Mouse (Mus musculus) Patski (cell line): ENCODE data around the gene Psg25. TPM values are rescaled to one million over a fixed set of nuclear protein-coding genes. Genes with fewer than 3 reads are reported as not detected.
"Not testable (repeated sequence)": the region's sequence is repeated elsewhere in the genome, so short reads cannot be mapped to it uniquely, and the experiment has no call there.

ENCODE experiments used
- ATAC-seq: fragments of 100-300 bp; one replicate; pipeline ENCODE4 v1.8.0; 2021
- CTCF ChIA-PET: fragments of 350-600 bp; sonication (Branson Sonifier 250); formaldehyde crosslinking; loops from one replicate; lab custom pipeline; 2022; ENCODE audit warnings: inconsistent platforms; lab: Charles Lee
- POLR2A ChIA-PET: fragments of 350-600 bp; sonication (Branson Sonifier 250); formaldehyde crosslinking; loops from one replicate; lab custom pipeline; 2022; ENCODE audit warnings: antibody characterized with exemption, inconsistent platforms; lab: Charles Lee
- DNase-seq: peaks from one replicate; pipeline ENCODE4 v3.0.0-alpha.2; 2011; ENCODE audit warnings: low read depth, low spot score
- H3K27me3 ChIP-seq: fragments of 371-371 bp; one replicate; pipeline ENCODE4 v1.5.1; 2021
- CTCF ChIP-seq: fragments of 100-300 bp; IDR thresholded peaks from one replicate; pipeline ENCODE4 v1.5.1; 2021
- in situ Hi-C: fragments of 300-500 bp; cut with MboI; formaldehyde crosslinking; loops from 3 replicates; pipeline ENCODE4 v1.11.1; 2018; ENCODE audit warnings: low pct_unique_long_range_greater_than_20kb, mixed read lengths
- polyA plus RNA-seq: library from polyadenylated mRNA; unstranded; gene quantifications from one replicate; pipeline ENCODE4 v1.2.3, GENCODE M21; 2021

The Psg25 gene
- not detected for polyA plus RNA-seq

GRCm38 (mm10) chr7:18532169-18532568, at the start of gene Psg25:
Gene Psg25 (minus strand): TSS chr7:18532269.
- H3K27me3 ChIP-seq: no peaks in the 10 kb centered on the region
- DNase-seq (no peak), ATAC-seq (no peak)
- no peak for TF ChIP-seq CTCF
- in situ Hi-C loops: loop anchor here (25.0 kb wide), 1 partner anchor 280 kb away; the partner anchor contains the start of gene Psg17
- CTCF ChIA-PET: no interaction called here
- POLR2A ChIA-PET: no interaction called here

- DNase-seq: no peak
- no peaks in the 10 kb centered on the region for H3K27me3 ChIP-seq
- in situ Hi-C loops: no loop called here
- ATAC-seq: no peak
- CTCF ChIA-PET: no interaction called here
- TF ChIP-seq CTCF: no peak
- POLR2A ChIA-PET: no interaction called here
Observed at GRCm38 (mm10) chr7:18567205-18567604, 35.1 kb upstream of the Psg25 start, which contains the start of gene Psg27. Gene Psg27 (minus strand): TSS chr7:18567305.

GRCm38 (mm10) chr7:18559850-18560249, 27.8 kb upstream of the Psg25 start:
- no peak for TF ChIP-seq CTCF
- ATAC-seq (no peak), DNase-seq (no peak)
- no peaks in the 10 kb centered on the region for H3K27me3 ChIP-seq
- in situ Hi-C loops: no loop called here
- ChIA-PET POLR2A (no interaction called here), CTCF (no interaction called here)

GRCm38 (mm10) chr7:18555751-18556150, 23.7 kb upstream of the Psg25 start:
- CTCF ChIA-PET, POLR2A ChIA-PET: not testable (repeated sequence)

GRCm38 (mm10) chr7:18533420-18533819, 1.4 kb upstream of the Psg25 start:
- DNase-seq (no peak), ATAC-seq (no peak)
- in situ Hi-C loops: loop anchor here (25.0 kb wide), 1 partner anchor 279 kb away; the partner anchor contains the start of gene Psg17
- POLR2A ChIA-PET: no interaction called here
- CTCF ChIA-PET: no interaction called here
- H3K27me3 ChIP-seq: no peaks in the 10 kb centered on the region
- TF ChIP-seq CTCF: no peak

More at GRCm38 (mm10) chr7:18555751-18556150, 23.7 kb upstream of the Psg25 start:
- in situ Hi-C loops, H3K27me3 ChIP-seq, ATAC-seq, DNase-seq: not testable (repeated sequence)

GRCm38 (mm10) chr7:18524668-18525067, 7.4 kb downstream of the Psg25 start:
- in situ Hi-C loops: loop anchor here (25.0 kb wide), 1 partner anchor 288 kb away; the partner anchor contains the start of gene Psg17
- DNase-seq (no peak), ATAC-seq (no peak)
- no peak for TF ChIP-seq CTCF
- H3K27me3 ChIP-seq: no peaks in the 10 kb centered on the region
- ChIA-PET POLR2A (no interaction called here), CTCF (no interaction called here)

GRCm38 (mm10) chr7:18512848-18513247, 19.2 kb downstream of the Psg25 start:
- ATAC-seq, in situ Hi-C loops, DNase-seq, POLR2A ChIA-PET, CTCF ChIA-PET, H3K27me3 ChIP-seq: not testable (repeated sequence)

GRCm38 (mm10) chr7:18512417-18512816, 19.7 kb downstream of the Psg25 start:
- H3K27me3 ChIP-seq, POLR2A ChIA-PET, DNase-seq, CTCF ChIA-PET, in situ Hi-C loops, ATAC-seq: not testable (repeated sequence)

GRCm38 (mm10) chr7:18511479-18511878, 20.6 kb downstream of the Psg25 start:
- DNase-seq (no peak), ATAC-seq (no peak)
- in situ Hi-C loops: no loop called here
- no peaks in the 10 kb centered on the region for H3K27me3 ChIP-seq
- ChIA-PET CTCF (no interaction called here), POLR2A (no interaction called here)
- TF ChIP-seq CTCF: peak; percentile 19

GRCm38 (mm10) chr7:18484077-18484476, 48.0 kb downstream of the Psg25 start, which contains the start of gene Psg26:
Gene Psg26 (minus strand): TSS chr7:18484177.
- in situ Hi-C loops: no loop called here
- ChIA-PET POLR2A (no interaction called here), CTCF (no interaction called here)
- no peak for ATAC-seq
- no peak for TF ChIP-seq CTCF
- H3K27me3 ChIP-seq: no peaks in the 10 kb centered on the region
- no peak for DNase-seq

Other genes starting within 250 kb of the Psg25 start
- not detected for gene Psg18, start 177.3 kb downstream of the Psg25 start, polyA plus RNA-seq
- gene Psg28, start 100.2 kb downstream of the Psg25 start, polyA plus RNA-seq: not detected
- gene Psg26, start 48.1 kb downstream of the Psg25 start, polyA plus RNA-seq: not detected
- gene Psg27, start 35.0 kb upstream of the Psg25 start, polyA plus RNA-seq: not detected
- not detected for gene Psg23, start 84.2 kb upstream of the Psg25 start, polyA plus RNA-seq
- gene Psg21, start 124.5 kb upstream of the Psg25 start, polyA plus RNA-seq: not detected
- gene Psg20, start 153.9 kb upstream of the Psg25 start, polyA plus RNA-seq: not detected
- gene Psg22, start 185.8 kb upstream of the Psg25 start, polyA plus RNA-seq: not detected